Mouse (Mus musculus) G1E (cell line): Measurements from ENCODE around the gene Ccr6.

Experiments used
- CTCF ChIP-seq: IDR thresholded peaks from 2 replicates; pipeline ENCODE4 v1.5.1; 2012; ENCODE audit warnings: low read depth, low read length, inconsistent platforms, mixed read lengths
- GATA1 ChIP-seq: IDR thresholded peaks from 2 replicates; pipeline ENCODE4 v1.6.1; 2012; ENCODE audit warnings: borderline replicate concordance, low read length, inconsistent platforms, mixed read lengths
- GATA2 ChIP-seq: IDR thresholded peaks from 2 replicates; pipeline ENCODE4 v1.6.1; 2012; ENCODE audit warnings: low read depth, low read length, inconsistent platforms, borderline replicate concordance
- POLR2AphosphoS5 ChIP-seq: IDR thresholded peaks from 2 replicates; pipeline ENCODE4 v1.6.1; 2012; ENCODE audit warnings: low read depth, low read length, inconsistent platforms; ENCODE audit not compliant: insufficient replicate concordance
- TAL1 ChIP-seq: conservative IDR thresholded peaks from 2 replicates; pipeline ENCODE4 v1.6.1; 2012; ENCODE audit warnings: low read depth, low read length, inconsistent platforms, mixed read lengths

- no peak for TF ChIP-seq CTCF
- TF ChIP-seq TAL1 = no peak
- no peak for TF ChIP-seq GATA1
- TF ChIP-seq GATA2 = no peak
- no peak for TF ChIP-seq POLR2AphosphoS5
Observed at GRCm38 (mm10) chr17:8224072-8224471, 11.8 kb upstream of the Ccr6 start.
